Mouse (Mus musculus) monocyte, adult 5-6 weeks (primary cell): ENCODE measurements around the gene Pola2. TPM values are rescaled to one million over a fixed set of nuclear protein-coding genes. Genes with fewer than 3 reads are reported as not detected.

Experiments used
- ATAC-seq: fragments of 153-309, 156-312 bp; replicated peaks from 2 replicates; pipeline ENCODE4 v1.8.0; 2017; ENCODE audit warnings: mild to moderate bottlenecking; ENCODE audit not compliant: low TSS enrichment, insufficient number of reproducible peaks, severe bottlenecking, poor library complexity, low FRiP score
- total RNA-seq: library from RNA; stranded (forward); fragments of 200-1000, 200-491, 200-594 nt; gene quantifications from 3 replicates; pipeline ENCODE4 v1.2.3, GENCODE M21; 2017

The Pola2 gene
- total RNA-seq, 1 experiment from 2014 or later: 16.7 TPM

DNA sequence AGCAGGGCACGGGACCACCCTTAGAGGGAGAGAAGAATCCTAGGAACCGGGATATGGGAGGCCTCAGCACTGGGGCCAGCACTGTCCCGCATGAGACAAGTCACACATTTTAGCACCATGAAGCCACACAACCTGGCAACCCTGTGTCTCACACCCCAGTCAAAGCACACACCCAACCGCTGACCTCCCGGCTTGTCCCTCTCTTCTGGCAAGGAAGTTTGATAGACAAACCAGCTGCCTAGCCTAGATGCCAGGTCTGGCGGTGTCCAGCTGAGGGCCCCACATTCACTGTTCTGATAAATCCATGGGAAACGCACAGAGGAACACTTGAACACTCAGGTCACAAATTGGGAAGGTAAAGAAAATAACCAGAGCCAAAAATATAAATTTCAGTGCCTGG is 21.4 kb downstream of the Pola2 start:
- no peak for ATAC-seq

DNA sequence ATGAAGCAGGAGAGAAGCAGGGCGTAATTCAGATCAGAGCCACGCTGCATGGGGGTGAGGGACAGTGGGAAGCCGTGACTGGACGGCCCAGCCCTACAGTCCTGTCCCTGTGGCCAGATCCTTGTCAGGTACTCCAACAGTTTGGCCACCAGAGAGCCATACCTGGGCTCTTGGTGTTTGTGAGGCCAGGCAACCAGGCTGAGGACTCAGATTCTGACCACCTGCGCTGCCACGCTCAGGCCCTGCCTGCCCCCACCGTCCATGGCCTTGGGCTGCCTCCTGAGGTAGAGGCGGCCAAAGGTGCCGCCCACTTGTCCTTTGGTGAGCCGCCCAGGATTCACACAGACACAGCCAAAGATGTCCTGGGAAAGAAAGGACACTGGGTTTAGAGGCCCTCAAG is 23.3 kb downstream of the Pola2 start:
- no peak for ATAC-seq

DNA sequence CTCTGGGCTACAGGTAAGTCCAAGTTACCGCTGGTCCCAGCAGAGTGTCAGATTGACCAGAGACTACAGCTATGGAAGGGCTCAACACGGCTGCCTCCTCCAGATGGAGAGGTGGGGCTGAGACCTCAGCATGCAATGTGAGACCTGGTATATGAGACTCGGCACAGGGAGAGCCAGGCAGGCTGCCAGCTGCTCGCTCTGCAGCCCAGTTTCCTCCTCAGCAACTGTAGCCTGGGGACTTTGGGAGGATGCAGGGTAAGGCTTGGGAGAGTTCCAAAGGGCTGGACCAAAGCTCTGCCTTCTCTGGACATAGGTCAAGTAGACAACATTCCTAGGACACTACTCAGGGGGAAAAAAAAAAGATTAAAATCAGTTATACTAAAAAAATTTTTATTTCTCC is 23.8 kb downstream of the Pola2 start:
- ATAC-seq: no peak

DNA sequence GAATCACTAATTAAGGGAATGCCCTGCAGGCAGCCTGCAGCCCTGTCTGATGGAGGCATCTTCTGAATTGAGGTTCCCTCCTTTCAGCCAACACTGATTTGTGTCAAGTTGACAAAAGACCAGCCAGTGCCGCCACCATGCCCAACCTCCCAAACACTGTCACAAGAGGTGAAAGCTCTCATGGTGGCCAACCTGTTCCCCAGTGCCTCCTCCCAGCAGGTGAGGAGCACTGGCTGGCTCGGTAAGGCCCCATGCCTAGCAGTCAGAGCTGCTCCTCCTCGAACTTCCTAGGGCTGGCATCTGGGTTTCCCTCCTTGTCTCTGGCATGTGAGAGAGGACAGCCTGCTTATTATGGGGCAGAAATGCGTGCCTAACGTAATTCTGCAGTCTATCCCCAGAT is 24.3 kb downstream of the Pola2 start:
- no peak for ATAC-seq

- ATAC-seq: no peak
Observed at GRCm38 (mm10) chr19:5938516-5938915, 25.5 kb downstream of the Pola2 start.

DNA sequence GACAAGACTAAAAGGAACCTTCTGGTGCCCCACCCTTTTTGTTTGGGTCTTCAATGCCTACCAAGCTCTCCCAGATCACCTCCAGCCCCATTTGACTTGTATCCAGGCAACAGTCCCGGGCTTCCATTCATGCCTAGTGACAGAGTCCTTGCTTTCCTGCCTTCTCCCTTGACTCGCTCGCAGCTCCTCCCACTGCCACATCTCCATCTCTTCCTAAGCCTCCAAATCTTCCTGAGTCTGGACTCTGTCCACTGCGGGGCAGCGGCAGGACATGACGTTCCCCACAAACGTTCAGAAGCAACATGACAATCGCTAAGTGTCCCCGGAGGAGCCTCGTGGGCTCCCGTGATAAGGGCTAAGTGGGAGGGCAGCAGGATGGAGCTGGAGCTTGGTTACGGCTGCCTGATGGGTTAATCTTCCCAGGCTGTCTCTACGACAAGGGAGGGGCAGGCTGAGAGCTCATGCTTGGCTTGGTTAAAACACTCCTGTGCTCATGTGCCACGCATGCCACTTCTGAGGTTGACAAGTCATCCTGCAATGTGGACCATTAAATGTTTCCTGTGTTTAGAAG is 26.1 kb downstream of the Pola2 start:
- ATAC-seq: no peak

- ATAC-seq: 0 out of 2 replicates have a peak, but pooled peaks have one; percentile 30
Observed at GRCm38 (mm10) chr19:5937095-5937835, 26.7 kb downstream of the Pola2 start.

DNA sequence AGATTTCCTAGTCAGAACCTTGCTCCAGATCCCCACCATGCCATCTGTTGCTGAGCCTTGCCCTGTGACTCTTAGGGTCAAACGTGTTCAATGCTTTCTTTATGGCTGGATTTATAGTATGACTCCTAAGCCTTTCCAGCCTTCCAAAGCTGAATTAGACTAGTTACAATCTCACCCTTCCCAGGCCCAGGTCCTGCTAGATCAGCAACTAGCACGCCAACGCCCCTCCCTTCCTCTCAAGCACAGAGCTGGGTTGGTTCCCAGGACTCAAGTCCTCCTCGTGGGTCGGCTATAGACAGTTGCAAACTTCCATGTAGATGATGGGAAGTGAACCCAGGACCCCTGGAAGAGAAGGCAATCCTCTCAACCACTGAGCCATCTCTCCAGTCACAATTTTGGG is 28.3 kb downstream of the Pola2 start:
- no peak for ATAC-seq

- no peak for ATAC-seq
Observed at GRCm38 (mm10) chr19:5935266-5935665, 28.7 kb downstream of the Pola2 start.

GRCm38 (mm10) chr19:5929634-5930596 is 34.1 kb downstream of the Pola2 start:
- ATAC-seq: peak; percentile 83

DNA sequence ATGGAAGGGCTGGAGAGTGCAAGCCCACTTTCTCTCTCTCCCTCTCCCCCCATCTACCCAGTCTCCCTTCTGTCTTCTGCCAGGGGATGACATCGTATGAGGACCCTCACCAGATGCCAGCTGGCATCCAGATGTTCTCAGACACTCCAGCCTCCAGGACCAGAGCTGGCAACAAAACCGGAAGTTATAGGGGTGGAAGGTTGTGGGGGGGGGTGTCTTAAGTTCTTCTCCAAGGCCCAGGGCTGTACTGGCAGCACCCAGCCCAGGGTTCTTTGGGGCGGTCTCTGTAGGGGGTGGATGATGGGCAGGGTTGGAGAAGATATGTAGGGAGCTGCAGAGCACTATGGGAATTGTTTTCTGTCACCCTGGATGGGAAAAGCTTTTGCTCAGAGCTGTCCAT is 35.5 kb downstream of the Pola2 start:
- no peak for ATAC-seq

GRCm38 (mm10) chr19:5928104-5928503 is 35.9 kb downstream of the Pola2 start:
- no peak for ATAC-seq

DNA sequence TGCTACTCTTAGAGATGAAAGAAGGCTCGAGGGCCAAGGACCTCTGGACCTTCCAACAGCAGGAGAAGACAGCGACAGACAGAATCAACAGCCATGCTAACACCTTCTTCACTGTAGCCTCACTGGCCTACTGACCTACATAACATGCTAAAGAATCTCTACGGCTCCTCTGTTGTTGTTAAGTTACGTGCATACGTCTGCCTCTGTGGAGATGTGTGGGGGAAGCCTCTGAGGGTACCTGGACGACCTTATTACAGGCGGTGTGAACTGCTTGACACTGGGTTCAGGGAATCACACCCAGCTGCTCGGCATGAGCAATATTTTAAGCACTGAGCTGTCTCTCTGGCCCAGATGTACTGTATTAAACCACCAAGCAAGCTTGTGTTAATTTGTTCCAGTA is 36.5 kb downstream of the Pola2 start:
- no peak for ATAC-seq

DNA sequence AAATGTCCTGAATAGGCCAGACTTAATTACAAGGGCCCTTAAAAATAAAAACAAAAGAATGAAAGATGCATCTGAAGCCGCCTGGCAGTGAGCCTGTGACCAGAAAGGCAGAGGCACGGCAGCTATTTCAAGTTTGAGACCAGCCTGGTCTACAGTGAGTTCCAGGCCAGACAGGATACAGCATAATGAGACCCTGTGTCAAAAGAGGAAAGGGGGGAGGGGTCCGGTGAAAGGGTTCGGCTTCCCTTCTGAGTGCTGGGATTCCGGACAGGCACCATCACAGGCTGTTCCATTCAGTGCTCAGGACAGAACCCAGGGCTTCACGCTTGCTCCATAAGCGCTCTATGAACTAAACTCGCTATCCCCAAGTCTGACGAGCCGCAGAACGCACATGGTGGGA is 37.0 kb downstream of the Pola2 start:
- no peak for ATAC-seq

DNA sequence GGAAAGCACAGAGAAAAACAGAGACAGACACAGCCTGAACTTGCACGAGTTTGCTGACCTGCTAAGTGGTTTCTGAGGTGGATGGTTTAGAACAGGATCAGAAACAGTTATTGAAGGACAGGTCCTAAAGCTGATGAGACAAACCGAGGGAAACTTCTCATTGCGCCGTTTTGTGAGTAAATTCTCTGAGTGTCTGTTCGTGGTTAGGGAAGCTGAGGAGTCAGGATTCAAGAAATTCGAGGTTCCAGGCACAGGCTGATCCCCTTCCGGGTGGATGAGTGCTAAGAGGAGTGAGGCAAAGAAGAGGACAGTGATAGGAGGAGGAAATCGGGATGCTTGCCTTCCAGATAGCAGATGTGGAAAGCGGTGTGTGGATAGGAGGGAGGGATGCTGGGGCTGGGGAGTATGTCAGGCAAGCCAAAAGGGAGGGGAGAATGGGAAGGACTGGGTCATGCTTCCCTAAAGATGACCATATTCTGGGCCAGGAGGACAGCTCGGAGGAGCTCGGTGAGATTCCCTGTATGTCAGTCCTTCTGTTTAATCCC is 38.6 kb downstream of the Pola2 start:
- no peak for ATAC-seq

DNA sequence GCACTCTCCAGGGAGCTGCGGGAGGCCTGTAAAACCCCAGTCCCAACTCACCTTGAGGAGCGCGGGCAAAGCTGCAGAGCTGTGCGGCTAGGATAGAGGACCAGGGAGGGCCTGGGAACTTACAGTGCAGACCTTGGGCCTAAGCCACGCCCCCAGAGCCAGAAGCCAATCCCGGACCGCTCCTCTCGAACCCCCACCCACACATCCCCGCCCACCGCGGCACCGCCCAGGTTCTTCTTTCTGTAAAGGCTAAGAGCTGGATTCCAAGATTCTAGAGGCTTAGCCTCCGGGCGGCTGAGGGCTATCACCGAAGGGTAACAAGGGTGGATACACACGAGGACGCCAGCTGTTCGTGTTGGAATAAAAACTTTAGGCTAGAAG is 39.3 kb downstream of the Pola2 start, which contains the start of gene Cdc42ep2:
Cdc42ep2 (minus strand) TSS at position 104 of the 381 bp plus-strand sequence.
- ATAC-seq: peak; percentile 83

- ATAC-seq: peak; percentile 78
Observed at GRCm38 (mm10) chr19:5923990-5924712, 39.9 kb downstream of the Pola2 start.

- ATAC-seq: no peak
Observed at GRCm38 (mm10) chr19:5922963-5923362, 41.0 kb downstream of the Pola2 start.
